Mouse (Mus musculus): ENCODE results near the gene C1galt1c1. TPM values are rescaled to one million over a fixed set of nuclear protein-coding genes. Genes with fewer than 3 reads are reported as not detected.

The C1galt1c1 gene
- polyA plus RNA-seq, 1 experiment from 2014 or later: 20.3 TPM

GRCm38 (mm10) chrX:38581140-38581539 lies 53.7 kb downstream of the C1galt1c1 start:
- no peak for ATAC-seq (replicated peaks; ENCODE audit: low FRiP score)
- Histone ChIP-seq H3K4me3 (ENCODE audit: low read depth, low read length) (no peak overlapping the region), H3K27me3 (ENCODE audit: control insufficient read depth, insufficient read depth, low read length) (no peaks in the 10 kb centered on the region), H3K36me3 (ENCODE audit: control insufficient read depth, insufficient read depth, low read length) (no peaks in the 10 kb centered on the region), H3K4me1 (replicated peaks; ENCODE audit: control insufficient read depth, insufficient read depth, low read length) (no peaks in the 10 kb centered on the region), H3K9ac (ENCODE audit: low read length) (no peak overlapping the region), H3K4me2 (ENCODE audit: low read depth, low read length, severe bottlenecking) (no peak overlapping the region), H3K9me3 (ENCODE audit: control insufficient read depth, low read length) (no peaks in the 10 kb centered on the region), H3K27ac (ENCODE audit: low read depth, low read length) (no peak overlapping the region)
- WGBS: 92% methylated on average over 1 of the region's 1 CpGs
- DNase-seq (ENCODE audit: low spot score): no peak

Other genes starting within 250 kb of the C1galt1c1 start
- 76.1 and 83.0 TPM in 2 replicates for gene Lamp2, start 178.6 kb downstream of the C1galt1c1 start, polyA plus RNA-seq (2014; fragmentation: Nextera tagmentation; extraction: Ambion mirVana)
- gene Cul4b, start 58.9 kb downstream of the C1galt1c1 start, polyA plus RNA-seq (2014; fragmentation: Nextera tagmentation; extraction: Ambion mirVana): 47.9 and 51.7 TPM in 2 replicates
- gene Mcts1, start 34.5 kb downstream of the C1galt1c1 start, polyA plus RNA-seq (2014; fragmentation: Nextera tagmentation; extraction: Ambion mirVana): 72.9 and 79.7 TPM in 2 replicates
- not detected in 2 replicates for gene 6030498E09Rik, start 137.6 kb upstream of the C1galt1c1 start, polyA plus RNA-seq (2014; fragmentation: Nextera tagmentation; extraction: Ambion mirVana)

Measured in forebrain, embryonic 11.5 days (tissue).